Mouse (Mus musculus) liver, embryonic 14.5 days (tissue): ENCODE results near the gene Tmem273. TPM values are rescaled to one million over a fixed set of nuclear protein-coding genes. Genes with fewer than 3 reads are reported as not detected.

Experiments
- ATAC-seq: fragments of 200-750 bp; cut with Nextera tagmentation; 2 replicates; pipeline ENCODE4 v1.8.0; 2017; ENCODE audit warnings: moderate number of reproducible peaks, mild to moderate bottlenecking, moderate library complexity; ENCODE audit not compliant: insufficient read depth
- DNase-seq, 3 experiments: peaks; one replicate each; pipeline ENCODE4 v3.0.0-alpha.2; 2012 to 2013; ENCODE audit warnings: low read depth in 3 of 3, low spot score in 3 of 3
- H3K27ac ChIP-seq: fragments of 300-500 bp; sonication (generic); 2 replicates; pipeline ENCODE4 v1.5.1; 2014; ENCODE audit warnings: moderate library complexity, mild to moderate bottlenecking, control low read depth, inconsistent platforms
- H3K27me3 ChIP-seq: fragments of 300-500 bp; sonication (generic); 2 replicates; pipeline ENCODE4 v1.6.1; 2014; ENCODE audit warnings: mild to moderate bottlenecking, low read length, moderate library complexity; ENCODE audit not compliant: control insufficient read depth, insufficient read depth
- H3K36me3 ChIP-seq: fragments of 300-500 bp; sonication (generic); replicated peaks from 2 replicates; pipeline ENCODE4 v1.6.1; 2014; ENCODE audit warnings: low read depth; ENCODE audit not compliant: control insufficient read depth, insufficient read depth
- H3K4me1 ChIP-seq, 2 experiments: fragments of 200-500 bp in 1 of 2; fragments of 300-500 bp in 1 of 2; sonication (generic) in 1 of 2; replicated peaks; 2 replicates each; pipeline ENCODE4 v1.6.1; 2012 to 2014; ENCODE audit warnings: antibody characterized with exemption in 1 of 2, inconsistent platforms in 1 of 2, low read length in 1 of 2; ENCODE audit not compliant: control insufficient read depth in 2 of 2, insufficient read depth in 2 of 2
- H3K4me2 ChIP-seq: fragments of 300-500 bp; sonication (generic); 2 replicates; pipeline ENCODE4 v1.6.1; 2014; ENCODE audit warnings: low read depth, mild to moderate bottlenecking, control low read depth, moderate library complexity
- H3K4me3 ChIP-seq, 2 experiments: fragments of 200-500 bp in 1 of 2; fragments of 300-500 bp in 1 of 2; sonication (generic) in 1 of 2; 2 replicates each; pipeline ENCODE4 v1.5.1; 2012 to 2014; ENCODE audit warnings: low read depth in 2 of 2, low read length in 2 of 2, mild to moderate bottlenecking in 2 of 2, control low read depth in 1 of 2, inconsistent platforms in 1 of 2, moderate library complexity in 1 of 2; ENCODE audit not compliant: insufficient read depth in 1 of 2
- H3K9ac ChIP-seq: fragments of 300-500 bp; sonication (generic); replicated peaks from 2 replicates; pipeline ENCODE4 v1.6.1; 2014; ENCODE audit warnings: mild to moderate bottlenecking, control low read depth, moderate library complexity
- H3K9me3 ChIP-seq: fragments of 300-500 bp; sonication (generic); 2 replicates; pipeline ENCODE4 v1.6.1; 2016; ENCODE audit warnings: low read length, mixed read lengths; ENCODE audit not compliant: control insufficient read depth
- CTCF ChIP-seq: IDR thresholded peaks from 2 replicates; pipeline ENCODE4 v1.5.1; 2016; ENCODE audit warnings: antibody characterized with exemption, low read depth, control low read depth
- EP300 ChIP-seq: IDR thresholded peaks from 2 replicates; pipeline ENCODE4 v1.6.1; 2016; ENCODE audit warnings: antibody characterized with exemption, low read depth
- WGBS: fragments of 180-500 bp; shearing (Covaris S2); extraction: QIAGEN DNeasy Blood & Tissue Kit; methylation state at CpG from one replicate; pipeline ENCODE4 v1.1.7; 2014; ENCODE audit not compliant: insufficient replicate concordance; 5-methylcytosine and 5-hydroxymethylcytosine counted together
- polyA plus RNA-seq, 2 experiments: library from polyadenylated mRNA; depleted of rRNA in 1 of 2; stranded (reverse) in 1 of 2; unstranded in 1 of 2; fragments of >200 nt; fragmentation: Nextera tagmentation in 1 of 2; extraction: Ambion mirVana in 1 of 2; gene quantifications; 2 replicates each; pipeline versions ENCODE4 v1.2.1 to v1.2.3; 2012 to 2014

The Tmem273 gene
- polyA plus RNA-seq, 2 experiments = 1.4 to 1.5 TPM

GRCm38 (mm10) chr14:32800048-32800447, 14.3 kb downstream of the Tmem273 start:
- no peak overlapping the region for H3K9ac ChIP-seq
- no peak overlapping the region for H3K4me3 ChIP-seq
- H3K27me3 ChIP-seq = no peaks in the 10 kb centered on the region
- DNase-seq (no peak), ATAC-seq (no peak)
- no peaks in the 10 kb centered on the region for H3K9me3 ChIP-seq
- H3K36me3 ChIP-seq = no peaks in the 10 kb centered on the region
- WGBS = 68% methylated on average over 7 of the region's 7 CpGs
- TF ChIP-seq EP300 = no peak
- TF ChIP-seq CTCF = no peak
- H3K4me2 ChIP-seq = no peak overlapping the region
- no peak overlapping the region for H3K27ac ChIP-seq
- H3K4me1 ChIP-seq = no peaks in the 10 kb centered on the region

GRCm38 (mm10) chr14:32801016-32801661, 15.4 kb downstream of the Tmem273 start:
- H3K4me3 ChIP-seq = no peak overlapping the region
- no peak for ATAC-seq
- 45% methylated on average over 11 of the region's 11 CpGs for WGBS
- H3K4me2 ChIP-seq = no peak overlapping the region
- DNase-seq = no peak
- H3K4me1 ChIP-seq = no peaks in the 10 kb centered on the region
- H3K9me3 ChIP-seq = no peaks in the 10 kb centered on the region
- H3K27me3 ChIP-seq = no peaks in the 10 kb centered on the region
- H3K27ac ChIP-seq = no peak overlapping the region
- H3K36me3 ChIP-seq = no peaks in the 10 kb centered on the region
- no peak overlapping the region for H3K9ac ChIP-seq
- TF ChIP-seq EP300 (no peak), CTCF (peak; percentile 49)

GRCm38 (mm10) chr14:32801662-32802024, 15.9 kb downstream of the Tmem273 start:
- Histone ChIP-seq H3K27ac (no peak overlapping the region), H3K27me3 (no peaks in the 10 kb centered on the region), H3K4me3 (no peak overlapping the region), H3K36me3 (no peaks in the 10 kb centered on the region), H3K4me2 (no peak overlapping the region), H3K9ac (no peak overlapping the region), H3K9me3 (no peaks in the 10 kb centered on the region), H3K4me1 (no peaks in the 10 kb centered on the region)
- TF ChIP-seq CTCF (no peak), EP300 (no peak)
- DNase-seq = no peak
- no peak for ATAC-seq

GRCm38 (mm10) chr14:32810111-32810510, 24.3 kb downstream of the Tmem273 start:
- H3K4me2 ChIP-seq = no peak overlapping the region
- no peak overlapping the region for H3K27ac ChIP-seq
- no peaks in the 10 kb centered on the region for H3K27me3 ChIP-seq
- H3K9me3 ChIP-seq = no peaks in the 10 kb centered on the region
- no peak for DNase-seq
- TF ChIP-seq EP300 = no peak
- TF ChIP-seq CTCF = no peak
- H3K4me3 ChIP-seq = no peak overlapping the region
- H3K9ac ChIP-seq = no peak overlapping the region
- no peaks in the 10 kb centered on the region for H3K4me1 ChIP-seq
- H3K36me3 ChIP-seq = no peaks in the 10 kb centered on the region
- no peak for ATAC-seq

GRCm38 (mm10) chr14:32812429-32812828, 26.7 kb downstream of the Tmem273 start:
- no peak overlapping the region for H3K27ac ChIP-seq
- no peaks in the 10 kb centered on the region for H3K4me1 ChIP-seq

More at GRCm38 (mm10) chr14:32812429-32812828, 26.7 kb downstream of the Tmem273 start:
- Histone ChIP-seq H3K9ac (no peak overlapping the region), H3K27me3 (no peaks in the 10 kb centered on the region), H3K36me3 (no peaks in the 10 kb centered on the region), H3K9me3 (no peaks in the 10 kb centered on the region), H3K4me2 (no peak overlapping the region), H3K4me3 (no peak overlapping the region)
- 31% methylated on average over 6 of the region's 6 CpGs for WGBS
- TF ChIP-seq CTCF (no peak), EP300 (no peak)
- no peak for ATAC-seq
- no peak for DNase-seq
